9 mouse cellular contexts compared by ENCODE assay signal in genomic region chr10:89257457-89258381, GRCm38 (mm10).
A peak's percentile ranks its signal among the peaks of the same experiment; 100 is the strongest.
DNase-seq lines count a peak whose midpoint lies in the region; ATAC-seq and TF ChIP-seq lines count a peak whose summit lies in the region.
"Had no signal": no experiment of that assay in that cellular context is flagged by ENCODE, and none has a peak within 500 bp of the region (broad histone marks: within the 10 kb centered on the region; RNA-seq: fewer than 3 reads in every experiment).

No protein-coding gene starts in this region.

- WGBS in heart, embryonic 10.5 days: 3% methylated on average over 16 of the region's 16 CpGs
- WGBS in forebrain, embryonic 14.5 days: 4% methylated on average over 16 of the region's 16 CpGs
- WGBS in intestine, embryonic 16.5 days: 5% methylated on average over 16 of the region's 16 CpGs
- 4% methylated on average over 16 of the region's 16 CpGs for WGBS in midbrain, embryonic 14.5 days

- H3K9me3 ChIP-seq in heart, embryonic 10.5 days: no peaks in the 10 kb centered on the region
- no peaks in the 10 kb centered on the region for H3K9me3 ChIP-seq in forebrain, embryonic 14.5 days (replicated peaks; ENCODE audit: control insufficient read depth, low read length)
- no peaks in the 10 kb centered on the region for H3K9me3 ChIP-seq in intestine, embryonic 16.5 days (ENCODE audit: control insufficient read depth, low read length)
- no peaks in the 10 kb centered on the region for H3K9me3 ChIP-seq in midbrain, embryonic 14.5 days (ENCODE audit: control insufficient read depth, low read length)

- peak overlapping the region; percentile 69 for H3K9ac ChIP-seq in forebrain, embryonic 14.5 days (ENCODE audit: low read length)
- peak overlapping the region; percentile 30; the same call in 1 of the 2 replicates for H3K9ac ChIP-seq in intestine, embryonic 16.5 days (ENCODE audit: low read depth, low read length)
- peak overlapping the region; percentile 78 for H3K9ac ChIP-seq in midbrain, embryonic 14.5 days (replicated peaks; ENCODE audit: low read length)

- H3K27me3 ChIP-seq in heart, embryonic 10.5 days (ENCODE audit: insufficient read depth, poor library complexity, severe bottlenecking): no peaks in the 10 kb centered on the region
- H3K27me3 ChIP-seq in forebrain, embryonic 14.5 days (replicated peaks; ENCODE audit: control insufficient read depth, insufficient read depth, low read length): no peaks in the 10 kb centered on the region
- 0 out of 2 replicates have a peak, but pooled peaks cover 3% of the 10 kb centered on the region for H3K27me3 ChIP-seq in intestine, embryonic 16.5 days (replicated peaks; ENCODE audit: control insufficient read depth, insufficient read depth, low read length)
- H3K27me3 ChIP-seq in midbrain, embryonic 14.5 days (ENCODE audit: control insufficient read depth, insufficient read depth, low read length): no peaks in the 10 kb centered on the region
- H3K27me3 ChIP-seq: CH12.LX had no signal

- peak overlapping the region; percentile 56 for H3K4me3 ChIP-seq in heart, embryonic 10.5 days
- peak overlapping the region; percentile 38 for H3K4me3 ChIP-seq in forebrain, embryonic 14.5 days (ENCODE audit: low read depth, low read length)
- peak overlapping the region; percentile 34 for H3K4me3 ChIP-seq in intestine, embryonic 16.5 days (ENCODE audit: low read length)
- peak overlapping the region; percentile 60 for H3K4me3 ChIP-seq in midbrain, embryonic 14.5 days (replicated peaks; ENCODE audit: low read depth, low read length)

- no peak for TF ChIP-seq POLR2A in brain, embryonic 14.5 days (IDR thresholded peaks at IDR 0.05; ENCODE audit: borderline replicate concordance, extremely low read depth, insufficient read depth, insufficient read length, poor library complexity, severe bottlenecking)

- peak overlapping the region; percentile 67 for H3K27ac ChIP-seq in heart, embryonic 10.5 days
- peak overlapping the region; percentile 53 for H3K27ac ChIP-seq in forebrain, embryonic 14.5 days (ENCODE audit: low read depth, low read length)
- no peak overlapping the region for H3K27ac ChIP-seq in intestine, embryonic 16.5 days (ENCODE audit: low read length)
- peak overlapping the region; percentile 85 for H3K27ac ChIP-seq in midbrain, embryonic 14.5 days (replicated peaks; ENCODE audit: low read depth, low read length)

- intact Hi-C loops in heart, postnatal 25 days (cut with DNase I): no loop called here

- DNase-seq in heart, embryonic 10.5 days (ENCODE audit: low spot score): no peak
- DNase-seq in heart, postnatal 25 days (ENCODE audit: low spot score): no peak
- DNase-seq in brain, embryonic 14.5 days (ENCODE audit: low read depth): peak; percentile 81
- DNase-seq in forebrain, embryonic 14.5 days (ENCODE audit: low spot score): peak; percentile 74
- peak; percentile 72 for DNase-seq in midbrain, embryonic 14.5 days
- DNase-seq in thymus, postnatal 4 days: no peak
- DNase-seq in urinary bladder, postnatal 4 days (ENCODE audit: low spot score in 2 of 2): no peak

- ATAC-seq in forebrain, embryonic 14.5 days: peak; percentile 84
- 0 out of 2 replicates have a peak, but pooled peaks have one; percentile 31 for ATAC-seq in intestine, embryonic 16.5 days
- peak; percentile 77 for ATAC-seq in midbrain, embryonic 14.5 days (ENCODE audit: low FRiP score, low TSS enrichment)

- H3K4me2 ChIP-seq in forebrain, embryonic 14.5 days (ENCODE audit: low read length): peak overlapping the region; percentile 69
- H3K4me2 ChIP-seq in intestine, embryonic 16.5 days (ENCODE audit: low read depth, low read length): peak overlapping the region; percentile 58
- H3K4me2 ChIP-seq in midbrain, embryonic 14.5 days (ENCODE audit: low read length): peak overlapping the region; percentile 76

- H3K4me1 ChIP-seq in heart, embryonic 10.5 days: peaks cover 23% of the 10 kb centered on the region
- H3K4me1 ChIP-seq in forebrain, embryonic 14.5 days (ENCODE audit: control insufficient read depth, insufficient read depth, low read length): peaks cover 7% of the 10 kb centered on the region; the same call in 1 of the 2 replicates
- H3K4me1 ChIP-seq in intestine, embryonic 16.5 days (ENCODE audit: control insufficient read depth, insufficient read depth, low read length): 0 out of 2 replicates have a peak, but pooled peaks cover 2% of the 10 kb centered on the region
- peaks cover 23% of the 10 kb centered on the region for H3K4me1 ChIP-seq in midbrain, embryonic 14.5 days (ENCODE audit: control insufficient read depth, insufficient read depth, low read length)

- no peak for TF ChIP-seq CTCF in brain, embryonic 14.5 days (IDR thresholded peaks at IDR 0.05; ENCODE audit: borderline replicate concordance, extremely low read depth, insufficient read depth, insufficient read length)

- H3K36me3 ChIP-seq in heart, embryonic 10.5 days: no peaks in the 10 kb centered on the region
- no peaks in the 10 kb centered on the region for H3K36me3 ChIP-seq in forebrain, embryonic 14.5 days (ENCODE audit: control insufficient read depth, insufficient read depth, low read length)
- no peaks in the 10 kb centered on the region for H3K36me3 ChIP-seq in intestine, embryonic 16.5 days (ENCODE audit: control insufficient read depth, insufficient read depth, low read length)
- no peaks in the 10 kb centered on the region for H3K36me3 ChIP-seq in midbrain, embryonic 14.5 days (ENCODE audit: control insufficient read depth, insufficient read depth, low read length)

Comparison
In these comparisons a context has a peak if more than half of its experiments do, and no peak if none do; other contexts are left out.
1. DNase-seq: peak in brain, embryonic 14.5 days (single experiment), forebrain, embryonic 14.5 days (single experiment) and midbrain, embryonic 14.5 days (single experiment); none in heart, embryonic 10.5 days (single experiment), heart, postnatal 25 days (single experiment), thymus, postnatal 4 days (single experiment) and urinary bladder, postnatal 4 days (0 of 2).
2. ATAC-seq: peak in every context shown above with its lines; median percentile 84 in forebrain, embryonic 14.5 days; 77 in midbrain, embryonic 14.5 days; 31 in intestine, embryonic 16.5 days.
3. Peak in every context shown above with its lines, with median percentiles within 50 percentile points of each other: H3K4me3 ChIP-seq, H3K4me2 ChIP-seq and H3K9ac ChIP-seq.